Mouse (Mus musculus): ENCODE results near the gene Ism1.

DNA sequence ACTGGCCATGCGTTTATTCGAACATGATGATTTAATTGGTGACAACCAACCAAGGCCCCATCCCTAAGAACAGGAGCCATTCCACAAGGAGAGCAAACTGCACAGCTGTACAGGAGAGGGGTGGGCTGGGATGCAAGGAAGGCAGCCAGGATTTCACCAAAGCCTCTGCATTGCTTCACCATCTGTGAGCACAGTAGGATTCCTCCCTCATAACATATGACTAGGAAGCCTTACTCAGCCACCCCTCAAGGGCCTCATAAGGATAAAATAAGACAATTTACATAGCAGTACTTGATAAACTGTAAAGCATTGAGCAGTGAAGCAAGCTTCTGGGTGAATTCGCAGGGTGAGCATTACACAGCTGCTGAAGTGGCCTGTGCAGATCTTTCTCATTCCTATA is 28.5 kb upstream of the Ism1 start:
- no peak for TF ChIP-seq CTCF (IDR thresholded peaks at IDR 0.05; ENCODE audit: low read depth)
- no peak for TF ChIP-seq EP300 (IDR thresholded peaks at IDR 0.05; ENCODE audit: low read depth)
